Mouse (Mus musculus): ENCODE results near the gene Vax2.

GRCm38 (mm10) chr6:83774781-83775563, 63.9 kb downstream of the Vax2 start:
- no peak for TF ChIP-seq CTCF (IDR thresholded peaks at IDR 0.05; ENCODE audit: borderline replicate concordance, extremely low read depth, insufficient read depth, insufficient read length)
- TF ChIP-seq POLR2A (IDR thresholded peaks at IDR 0.05; ENCODE audit: borderline replicate concordance, extremely low read depth, insufficient read depth, insufficient read length, poor library complexity, severe bottlenecking): no peak
